Mouse (Mus musculus): ENCODE results near the gene Fat4. TPM values are rescaled to one million over a fixed set of nuclear protein-coding genes. Genes with fewer than 3 reads are reported as not detected.

The Fat4 gene
- polyA plus RNA-seq, 1 experiment from 2014 or later = 0.01 TPM

- no peaks in the 10 kb centered on the region for H3K36me3 ChIP-seq (ENCODE audit: inconsistent target)
- H3K4me3 ChIP-seq (ENCODE audit: inconsistent target) = no peak overlapping the region
- no peak overlapping the region for H3K27ac ChIP-seq
- no peaks in the 10 kb centered on the region for H3K79me2 ChIP-seq (ENCODE audit: inconsistent target)
Observed at GRCm38 (mm10) chr3:38967480-38967879, 80.7 kb downstream of the Fat4 start.

GRCm38 (mm10) chr3:38986379-38986778 lies 99.6 kb downstream of the Fat4 start:
- Histone ChIP-seq H3K36me3 (ENCODE audit: inconsistent target) (no peaks in the 10 kb centered on the region), H3K27ac (no peak overlapping the region), H3K4me3 (ENCODE audit: inconsistent target) (no peak overlapping the region), H3K79me2 (ENCODE audit: inconsistent target) (no peaks in the 10 kb centered on the region)

GRCm38 (mm10) chr3:38989181-38989580 lies 102.4 kb downstream of the Fat4 start:
- Histone ChIP-seq H3K27ac (no peak overlapping the region), H3K79me2 (ENCODE audit: inconsistent target) (no peaks in the 10 kb centered on the region), H3K36me3 (ENCODE audit: inconsistent target) (no peaks in the 10 kb centered on the region), H3K4me3 (ENCODE audit: inconsistent target) (no peak overlapping the region)
- WGBS (ENCODE audit: missing documents) = 90% methylated on average over 3 of the region's 3 CpGs

- Histone ChIP-seq H3K4me3 (ENCODE audit: inconsistent target) (no peak overlapping the region), H3K27ac (no peak overlapping the region), H3K36me3 (ENCODE audit: inconsistent target) (no peaks in the 10 kb centered on the region), H3K79me2 (ENCODE audit: inconsistent target) (no peaks in the 10 kb centered on the region)
- WGBS (ENCODE audit: missing documents) = 55% methylated on average over 3 of the region's 3 CpGs
Observed at GRCm38 (mm10) chr3:39000011-39000410, 113.3 kb downstream of the Fat4 start.

- Histone ChIP-seq H3K4me3 (ENCODE audit: inconsistent target) (no peak overlapping the region), H3K27ac (no peak overlapping the region), H3K36me3 (ENCODE audit: inconsistent target) (no peaks in the 10 kb centered on the region), H3K79me2 (ENCODE audit: inconsistent target) (no peaks in the 10 kb centered on the region)
- 92% methylated on average over 7 of the region's 7 CpGs for WGBS (ENCODE audit: missing documents)
Observed at GRCm38 (mm10) chr3:39010544-39010943, 123.8 kb downstream of the Fat4 start.

- H3K27ac ChIP-seq = no peak overlapping the region
- H3K36me3 ChIP-seq (ENCODE audit: inconsistent target) = no peaks in the 10 kb centered on the region
- H3K4me3 ChIP-seq (ENCODE audit: inconsistent target) = no peak overlapping the region
- 31% methylated on average over 1 of the region's 1 CpGs for WGBS (ENCODE audit: missing documents)
- no peaks in the 10 kb centered on the region for H3K79me2 ChIP-seq (ENCODE audit: inconsistent target)
Observed at GRCm38 (mm10) chr3:39017633-39018032, 130.9 kb downstream of the Fat4 start.

GRCm38 (mm10) chr3:39036113-39036512 lies 149.4 kb downstream of the Fat4 start:
- Histone ChIP-seq H3K79me2 (ENCODE audit: inconsistent target) (no peaks in the 10 kb centered on the region), H3K27ac (no peak overlapping the region), H3K4me3 (ENCODE audit: inconsistent target) (no peak overlapping the region), H3K36me3 (ENCODE audit: inconsistent target) (no peaks in the 10 kb centered on the region)
- WGBS (ENCODE audit: missing documents) = 56% methylated on average over 2 of the region's 2 CpGs

GRCm38 (mm10) chr3:39046425-39046824 lies 159.7 kb downstream of the Fat4 start:
- WGBS (ENCODE audit: missing documents) = 55% methylated on average over 4 of the region's 4 CpGs
- Histone ChIP-seq H3K79me2 (ENCODE audit: inconsistent target) (no peaks in the 10 kb centered on the region), H3K4me3 (ENCODE audit: inconsistent target) (no peak overlapping the region), H3K27ac (no peak overlapping the region), H3K36me3 (ENCODE audit: inconsistent target) (no peaks in the 10 kb centered on the region)

GRCm38 (mm10) chr3:39047621-39048303 lies 161.0 kb downstream of the Fat4 start:
- Histone ChIP-seq H3K27ac (no peak overlapping the region), H3K4me3 (ENCODE audit: inconsistent target) (no peak overlapping the region), H3K79me2 (ENCODE audit: inconsistent target) (no peaks in the 10 kb centered on the region), H3K36me3 (ENCODE audit: inconsistent target) (no peaks in the 10 kb centered on the region)
- 89% methylated on average over 10 of the region's 10 CpGs for WGBS (ENCODE audit: missing documents)

GRCm38 (mm10) chr3:39048304-39048667 lies 161.5 kb downstream of the Fat4 start:
- no peaks in the 10 kb centered on the region for H3K36me3 ChIP-seq (ENCODE audit: inconsistent target)

GRCm38 (mm10) chr3:39050130-39050529 lies 163.4 kb downstream of the Fat4 start:
- no peak overlapping the region for H3K4me3 ChIP-seq (ENCODE audit: inconsistent target)
- no peaks in the 10 kb centered on the region for H3K79me2 ChIP-seq (ENCODE audit: inconsistent target)
- H3K36me3 ChIP-seq (ENCODE audit: inconsistent target) = no peaks in the 10 kb centered on the region
- WGBS (ENCODE audit: missing documents) = 72% methylated on average over 1 of the region's 1 CpGs
- no peak overlapping the region for H3K27ac ChIP-seq

More at GRCm38 (mm10) chr3:39048304-39048667, 161.5 kb downstream of the Fat4 start:
- no peak overlapping the region for H3K4me3 ChIP-seq (ENCODE audit: inconsistent target)
- no peaks in the 10 kb centered on the region for H3K79me2 ChIP-seq (ENCODE audit: inconsistent target)
- 91% methylated on average over 5 of the region's 5 CpGs for WGBS (ENCODE audit: missing documents)
- H3K27ac ChIP-seq = no peak overlapping the region

- Histone ChIP-seq H3K4me3 (ENCODE audit: inconsistent target) (no peak overlapping the region), H3K36me3 (ENCODE audit: inconsistent target) (no peaks in the 10 kb centered on the region), H3K79me2 (ENCODE audit: inconsistent target) (no peaks in the 10 kb centered on the region), H3K27ac (no peak overlapping the region)
- whole genome bisulfite sequencing (ENCODE audit: missing documents) = 90% methylated on average over 6 of the region's 6 CpGs
Observed at GRCm38 (mm10) chr3:39053072-39053471, 166.3 kb downstream of the Fat4 start.

Data from macrophage (primary cell).